Mouse (Mus musculus) thymus, postnatal 0 days (tissue): ENCODE measurements around the gene Ctla2a. TPM values are rescaled to one million over a fixed set of nuclear protein-coding genes. Genes with fewer than 3 reads are reported as not detected.
"Not testable (repeated sequence)": the region's sequence is repeated elsewhere in the genome, so short reads cannot be mapped to it uniquely, and the experiment has no call there.

Experiments
- DNase-seq: peaks from one replicate; pipeline ENCODE4 v3.0.0-alpha.2; 2015; ENCODE audit warnings: low spot score
- polyA plus RNA-seq: library from polyadenylated mRNA; unstranded; fragments of >200 nt; fragmentation: Nextera tagmentation; extraction: Ambion mirVana; gene quantifications from 2 replicates; pipeline ENCODE4 v1.2.1, GENCODE M21; 2015

The Ctla2a gene
- polyA plus RNA-seq, result 37.3 and 38.9 TPM in 2 replicates

DNA sequence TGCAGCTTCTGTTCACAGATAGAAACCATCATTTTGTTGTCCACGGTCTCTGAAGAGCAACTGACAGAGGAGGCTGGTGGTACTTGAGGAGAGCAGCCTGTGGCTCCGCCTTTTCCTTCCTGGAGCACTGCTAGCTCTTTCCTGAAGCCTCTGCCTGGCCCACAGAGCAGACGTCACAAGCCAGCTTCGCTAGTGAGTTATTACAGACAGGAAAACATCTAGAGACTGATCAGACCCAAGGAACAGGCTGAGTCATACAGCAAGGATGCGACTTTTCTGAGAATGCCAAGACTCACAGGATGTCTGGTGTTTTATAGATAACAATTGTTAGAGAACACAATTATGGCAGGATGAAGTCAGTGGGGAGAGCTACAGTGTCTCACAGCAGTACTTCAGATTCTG is at the start of gene Ctla2a, which contains the start of gene Gm49391:
Gene Ctla2a, minus strand, starts transcription at position 126 of the 402 bp plus-strand sequence.
Gene Gm49391, minus strand, starts transcription at position 72 of the 402 bp plus-strand sequence.
- peak; percentile 35 for DNase-seq

GRCm38 (mm10) chr13:60972319-60972718 is 35.9 kb upstream of the Ctla2a start:
- DNase-seq, result not testable (repeated sequence)

- not testable (repeated sequence) for DNase-seq
Observed at GRCm38 (mm10) chr13:60963985-60964384, 27.6 kb upstream of the Ctla2a start.

GRCm38 (mm10) chr13:60961706-60962105 is 25.3 kb upstream of the Ctla2a start:
- no peak for DNase-seq

DNA sequence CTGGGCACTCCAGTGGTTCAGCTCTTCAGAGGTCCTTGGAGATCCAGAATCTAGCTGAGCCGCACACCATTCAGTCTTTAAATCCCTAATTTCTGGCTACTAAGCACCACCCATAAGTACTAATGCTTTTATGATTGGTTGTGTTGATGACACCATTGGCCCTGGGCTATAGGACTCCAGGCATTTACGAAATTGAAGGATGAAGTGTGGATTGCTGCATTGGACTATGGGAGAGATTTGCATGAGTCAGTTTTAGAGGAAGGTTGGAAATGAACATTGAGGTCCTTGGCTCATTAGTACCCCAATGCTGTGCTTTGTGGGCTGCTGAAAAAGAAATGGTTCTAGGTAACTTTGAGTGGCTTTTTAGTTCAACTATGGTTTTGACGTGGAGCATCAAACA is 5.5 kb upstream of the Ctla2a start, which contains the start of gene Tpbpa:
Gene Tpbpa, minus strand, starts transcription at position 101 of the 400 bp plus-strand sequence.
- not testable (repeated sequence) for DNase-seq

GRCm38 (mm10) chr13:60935490-60935889 is 935 bp downstream of the Ctla2a start, which contains the start of gene Gm49393:
Gene Gm49393 (minus strand): TSS chr13:60935590.
- DNase-seq, result not testable (repeated sequence)

DNA sequence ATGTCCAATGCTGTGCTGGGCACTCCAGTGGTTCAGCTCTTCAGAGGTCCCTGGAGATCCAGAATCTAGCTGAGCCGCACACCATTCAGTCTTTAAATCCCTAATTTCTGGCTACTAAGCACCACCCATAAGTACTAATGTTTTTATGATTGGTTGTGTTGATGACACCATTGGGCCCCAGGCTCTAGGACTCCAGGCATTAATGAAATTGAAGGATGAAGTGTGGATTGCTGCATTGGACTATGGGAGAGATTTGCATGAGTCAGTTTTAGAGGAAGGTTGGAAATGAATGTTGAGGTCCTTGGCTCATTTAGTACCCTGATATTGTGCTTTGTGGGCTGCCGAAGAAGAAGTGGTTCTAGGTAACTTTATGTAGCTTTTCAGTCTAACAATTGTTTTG is 31.6 kb downstream of the Ctla2a start, which contains the start of gene Tpbpb:
Gene Tpbpb, minus strand, starts transcription at position 101 of the 400 bp plus-strand sequence.
- not testable (repeated sequence) for DNase-seq

DNA sequence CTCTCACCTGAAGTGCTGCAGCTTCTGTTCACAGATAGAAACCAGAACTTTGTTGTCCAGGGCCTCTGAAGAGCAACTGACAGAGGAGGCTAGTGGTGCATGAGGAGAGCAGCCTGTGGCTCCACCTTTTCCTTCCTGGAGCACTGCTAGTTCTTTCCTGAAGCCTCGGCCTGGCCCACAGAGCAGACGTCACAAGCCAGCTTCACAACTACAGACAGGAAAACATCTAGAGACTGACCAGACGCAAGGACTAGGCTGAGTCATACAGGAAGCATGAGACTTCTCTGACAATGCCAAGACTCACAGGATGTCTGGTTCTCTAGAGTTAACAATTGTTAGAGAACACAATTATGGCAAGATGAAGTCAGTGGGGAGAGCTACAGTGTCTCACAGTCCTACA is 39.1 kb downstream of the Ctla2a start, which contains the start of gene Ctla2b:
Gene Ctla2b, minus strand, starts transcription at position 120 of the 400 bp plus-strand sequence.
- peak; percentile 9 for DNase-seq

DNA sequence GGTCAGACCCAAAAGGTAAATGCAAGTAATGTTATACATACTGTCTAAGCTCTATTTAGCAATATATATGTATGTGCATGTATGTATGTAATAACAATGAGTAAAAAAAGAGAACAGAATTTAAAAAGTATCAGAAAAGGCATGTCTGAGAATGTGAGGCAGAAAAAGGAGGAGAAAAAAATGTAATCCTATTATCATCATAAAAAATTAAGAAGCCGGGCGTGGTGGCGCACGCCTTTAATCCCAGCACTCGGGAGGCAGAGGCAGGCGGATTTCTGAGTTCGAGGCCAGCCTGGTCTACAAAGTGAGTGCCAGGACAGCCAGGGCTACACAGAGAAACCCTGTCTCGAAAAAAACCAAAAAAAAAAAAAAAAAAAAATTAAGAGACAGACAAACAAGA is 39.6 kb downstream of the Ctla2a start, which contains the start of gene Gm49392:
Gene Gm49392, minus strand, starts transcription at position 101 of the 400 bp plus-strand sequence.
- not testable (repeated sequence) for DNase-seq

DNA sequence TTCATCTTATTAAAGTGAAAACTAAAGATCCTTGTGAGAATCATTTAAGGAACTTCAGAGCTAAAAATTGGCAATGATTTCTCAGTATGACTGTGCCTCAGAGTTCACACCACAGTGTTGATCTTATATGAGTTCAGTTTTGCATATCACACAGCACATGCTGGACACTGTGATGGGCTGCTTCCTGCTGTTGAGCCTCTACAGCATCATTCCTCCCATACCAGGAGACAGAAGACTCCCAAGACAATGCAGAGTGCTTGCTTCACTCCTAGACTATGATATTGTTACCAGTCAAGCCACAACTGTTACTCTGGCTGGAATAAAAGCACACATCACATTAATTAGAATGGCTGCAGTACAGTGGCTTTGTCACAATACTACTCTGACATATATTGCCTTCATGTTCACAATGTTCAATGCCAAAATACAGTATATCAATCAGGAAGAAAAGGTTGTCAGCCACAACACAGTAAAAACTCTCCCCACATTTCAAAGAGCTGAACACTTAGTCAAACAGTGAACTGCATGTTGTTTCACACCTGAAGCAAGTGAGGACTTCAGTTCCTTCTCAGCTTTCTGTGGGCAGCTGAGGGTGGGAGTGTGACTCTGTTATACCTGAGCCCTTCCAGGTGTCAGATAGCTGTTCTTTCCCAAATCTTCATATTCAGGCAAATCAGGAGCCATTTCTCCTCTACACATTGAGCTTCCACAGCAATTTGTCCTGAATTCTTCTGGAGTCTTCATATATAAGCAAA is 40.8 kb downstream of the Ctla2a start:
- no peak for DNase-seq

- no peak for DNase-seq
Observed at GRCm38 (mm10) chr13:60892301-60892700, 44.1 kb downstream of the Ctla2a start.

Other genes starting within 250 kb of the Ctla2a start
- gene BC051665, start 150.3 kb downstream of the Ctla2a start, polyA plus RNA-seq, result not detected in 2 replicates
- not detected in 2 replicates for gene Ctsll3, start 133.8 kb downstream of the Ctla2a start, polyA plus RNA-seq
- 6.8 and 7.1 TPM in 2 replicates for gene 4930486L24Rik, start 72.2 kb downstream of the Ctla2a start, polyA plus RNA-seq
- 0.61 TPM in 1 of 2 replicates, not detected in the other for gene Gm49392, start 39.7 kb downstream of the Ctla2a start, polyA plus RNA-seq
- 1.0 and 1.6 TPM in 2 replicates for gene Ctla2b, start 39.2 kb downstream of the Ctla2a start, polyA plus RNA-seq
- not detected in 2 replicates for gene Tpbpb, start 31.7 kb downstream of the Ctla2a start, polyA plus RNA-seq
- gene Gm49393, start 1.0 kb downstream of the Ctla2a start, polyA plus RNA-seq, result not detected in 2 replicates
- 0.82 and 1.3 TPM in 2 replicates for gene Gm49391, start 54 bp downstream of the Ctla2a start, polyA plus RNA-seq
- gene Tpbpa, start 5.4 kb upstream of the Ctla2a start, polyA plus RNA-seq, result not detected in 2 replicates
- not detected in 2 replicates for gene Ctsj, start 69.3 kb upstream of the Ctla2a start, polyA plus RNA-seq
- not detected in 2 replicates for gene Ctsq, start 104.0 kb upstream of the Ctla2a start, polyA plus RNA-seq
- not detected in 2 replicates for gene Ctsr, start 227.6 kb upstream of the Ctla2a start, polyA plus RNA-seq